ENCODE assay signal across 16 mouse cellular contexts in the genomic region with DNA sequence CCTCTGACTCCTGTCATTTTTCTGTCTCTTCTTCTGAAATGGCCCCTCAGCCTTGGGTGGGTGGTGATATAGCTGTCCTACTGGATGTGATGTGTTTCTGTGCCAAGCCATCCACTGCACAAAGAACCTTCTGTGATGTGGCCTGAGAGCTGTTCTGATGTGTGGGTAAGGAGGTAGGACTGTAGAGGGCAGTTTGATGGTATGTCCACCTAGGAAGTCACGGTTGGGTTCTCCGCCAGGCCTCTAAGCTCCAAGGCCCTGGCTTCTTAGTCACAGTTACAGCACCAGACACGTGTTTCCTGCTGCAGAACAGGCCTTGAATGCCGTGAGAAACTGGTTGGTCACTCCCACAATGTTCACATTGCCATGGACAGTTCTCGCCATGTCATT.
DNase-seq lines count a peak whose midpoint lies in the region; ATAC-seq lines count a peak whose summit lies in the region.
"Had no signal": no experiment of that assay in that cellular context is flagged by ENCODE, and none has a peak within 500 bp of the region (broad histone marks: within the 10 kb centered on the region; RNA-seq: fewer than 3 reads in every experiment).

No protein-coding gene starts in this region.

- H3K9ac ChIP-seq in heart, embryonic 16.5 days (ENCODE audit: low read length) = no peak overlapping the region
- H3K9ac ChIP-seq: forebrain, embryonic 12.5 days; midbrain, embryonic 12.5 days had no signal

- no peaks in the 10 kb centered on the region for H3K9me3 ChIP-seq in heart, embryonic 16.5 days (replicated peaks; ENCODE audit: control insufficient read depth, low read length)
- H3K9me3 ChIP-seq: forebrain, embryonic 12.5 days; midbrain, embryonic 12.5 days had no signal

- no peak overlapping the region for H3K4me3 ChIP-seq in heart, embryonic 16.5 days (ENCODE audit: low read length)
- H3K4me3 ChIP-seq: forebrain, embryonic 12.5 days; midbrain, embryonic 12.5 days had no signal

- no peaks in the 10 kb centered on the region for H3K27me3 ChIP-seq in heart, embryonic 16.5 days (ENCODE audit: control insufficient read depth, insufficient read depth, low read length)
- H3K27me3 ChIP-seq: CH12.LX; forebrain, embryonic 12.5 days; midbrain, embryonic 12.5 days had no signal

- no peak for DNase-seq in heart, adult 9 months (ENCODE audit: low spot score in 2 of 2)
- peak; percentile 14 for DNase-seq in kidney, postnatal 10 days
- no peak for DNase-seq in kidney, postnatal 36 days
- peak; percentile 14 to 20 for DNase-seq in right cerebral cortex, postnatal 10 days (ENCODE audit: low spot score in 2 of 2)
- no peak for DNase-seq in right cerebral cortex, adult 2 months (ENCODE audit: low spot score in 2 of 2)
- DNase-seq in thymus, postnatal 36 days = no peak
- DNase-seq: cerebellum, adult 9-10 months; embryo, embryonic 11 days; gastrocnemius, postnatal 25 days; right cerebral cortex, postnatal 4 days; thymus, adult 2 months had no signal

- H3K4me1 ChIP-seq in heart, embryonic 16.5 days (ENCODE audit: control insufficient read depth, insufficient read depth, low read length) = peaks cover 26% of the 10 kb centered on the region
- H3K4me1 ChIP-seq: forebrain, embryonic 12.5 days had no signal

- 62% methylated on average over 5 of the region's 5 CpGs for WGBS in heart, embryonic 16.5 days

- H3K4me2 ChIP-seq in heart, embryonic 16.5 days (ENCODE audit: low read depth, low read length) = no peak overlapping the region
- H3K4me2 ChIP-seq: forebrain, embryonic 12.5 days; liver, embryonic 11.5 days; midbrain, embryonic 12.5 days had no signal

- no peaks in the 10 kb centered on the region for H3K36me3 ChIP-seq in heart, embryonic 16.5 days (ENCODE audit: control insufficient read depth, insufficient read depth)
- H3K36me3 ChIP-seq: forebrain, embryonic 12.5 days had no signal

- H3K27ac ChIP-seq in heart, embryonic 16.5 days (ENCODE audit: low read length) = peak overlapping the region; percentile 83
- H3K27ac ChIP-seq: forebrain, embryonic 12.5 days had no signal

- ATAC-seq in heart, embryonic 16.5 days (replicated peaks; ENCODE audit: extremely low read depth, insufficient read depth, low FRiP score) = no peak

Comparison
In these comparisons a context has a peak if more than half of its experiments do, and no peak if none do; other contexts are left out.
1. DNase-seq: peak in kidney, postnatal 10 days (single experiment) and right cerebral cortex, postnatal 10 days (2 of 2); none in heart, adult 9 months (0 of 2), kidney, postnatal 36 days (0 of 2), right cerebral cortex, adult 2 months (0 of 2) and thymus, postnatal 36 days (0 of 2).